Mouse (Mus musculus) ES-CJ7 (cell line): ENCODE measurements around the gene Skiv2l.
"Not testable (repeated sequence)": the region's sequence is repeated elsewhere in the genome, so short reads cannot be mapped to it uniquely, and the experiment has no call there.

Experiments used
- DNase-seq: peaks from one replicate; pipeline ENCODE4 v3.0.0; 2011; ENCODE audit warnings: low read depth, low spot score

Gene Skiv2l

DNA sequence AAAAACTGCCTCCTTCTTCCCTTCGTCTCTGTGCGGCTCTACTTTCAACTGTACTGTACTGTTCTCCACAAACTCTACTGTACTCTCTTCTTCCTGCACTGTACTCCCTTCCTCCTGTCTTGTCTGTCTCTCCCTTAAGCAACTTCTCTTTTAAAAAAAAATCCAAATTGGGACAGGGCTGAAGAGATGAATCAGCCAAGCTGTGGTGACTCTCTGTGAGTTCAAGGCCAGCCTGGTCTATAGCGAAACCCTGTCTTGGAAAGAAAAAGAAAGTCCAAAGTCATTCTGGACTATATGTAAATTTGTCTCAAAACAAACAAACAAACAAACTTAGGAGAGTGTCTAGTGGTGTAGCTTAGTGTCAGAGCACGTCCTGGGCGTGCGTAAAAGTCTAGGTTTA lies 24.3 kb upstream of the Skiv2l start:
- DNase-seq, result no peak

DNA sequence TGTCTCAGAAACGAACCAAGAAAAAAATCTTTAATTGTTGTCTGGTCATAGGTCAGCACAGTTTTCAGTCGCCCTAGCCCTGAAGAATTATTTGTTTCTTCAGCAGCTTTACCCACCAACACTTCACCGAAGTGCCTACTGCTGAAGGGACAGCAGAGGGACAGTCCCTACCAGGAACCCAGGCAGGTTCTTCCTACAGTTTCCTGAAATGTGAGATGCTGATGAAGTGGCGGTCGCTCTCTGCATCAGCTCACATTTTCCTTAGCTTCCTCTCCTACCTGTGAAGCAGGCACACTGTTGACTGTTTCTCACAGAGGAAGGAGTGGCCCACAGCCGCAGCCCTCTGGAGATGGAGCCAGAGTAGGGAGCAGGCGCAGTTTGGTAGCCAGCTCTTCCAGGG lies 16.0 kb upstream of the Skiv2l start:
- no peak for DNase-seq

- no peak for DNase-seq
These were observed 12.5 kb upstream of the Skiv2l start, which contains the start of gene Cfb for GRCm38 (mm10) chr17:34862416-34863081. Cfb (minus strand) TSS chr17:34862518.

- no peak for DNase-seq
These were observed 11.8 kb upstream of the Skiv2l start for GRCm38 (mm10) chr17:34861704-34862415.

GRCm38 (mm10) chr17:34860514-34860913 lies 10.5 kb upstream of the Skiv2l start:
- no peak for DNase-seq

- no peak for DNase-seq
These were observed 8.7 kb upstream of the Skiv2l start for GRCm38 (mm10) chr17:34858670-34859069.

DNA sequence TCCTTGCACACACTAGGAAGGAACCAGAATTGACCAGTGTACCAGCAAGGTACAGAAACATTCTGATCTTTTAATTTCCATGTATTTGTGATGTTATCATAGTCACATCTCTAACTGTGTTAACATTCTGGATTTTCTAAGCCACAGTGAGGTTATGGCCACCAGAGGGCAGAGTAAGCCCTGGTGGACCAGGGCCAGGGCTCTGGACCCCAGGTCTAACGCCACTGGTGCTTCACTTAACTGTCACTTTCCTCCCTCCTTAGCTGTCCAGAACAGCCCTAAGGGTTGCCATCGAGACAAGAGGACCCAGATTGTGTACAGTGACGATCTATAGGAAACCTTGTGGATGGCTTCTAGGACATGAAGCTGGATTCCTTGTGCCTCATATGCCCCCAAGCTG lies 5.8 kb upstream of the Skiv2l start:
- no peak for DNase-seq

GRCm38 (mm10) chr17:34854761-34855160 lies 4.8 kb upstream of the Skiv2l start:
- DNase-seq, result no peak

- DNase-seq, result no peak
These were observed 3.5 kb upstream of the Skiv2l start for GRCm38 (mm10) chr17:34853511-34853910.

- DNase-seq, result no peak
These were observed 611 bp upstream of the Skiv2l start for GRCm38 (mm10) chr17:34850517-34851125.

- DNase-seq, result no peak
These were observed 2.4 kb downstream of the Skiv2l start for GRCm38 (mm10) chr17:34847615-34848014.

DNA sequence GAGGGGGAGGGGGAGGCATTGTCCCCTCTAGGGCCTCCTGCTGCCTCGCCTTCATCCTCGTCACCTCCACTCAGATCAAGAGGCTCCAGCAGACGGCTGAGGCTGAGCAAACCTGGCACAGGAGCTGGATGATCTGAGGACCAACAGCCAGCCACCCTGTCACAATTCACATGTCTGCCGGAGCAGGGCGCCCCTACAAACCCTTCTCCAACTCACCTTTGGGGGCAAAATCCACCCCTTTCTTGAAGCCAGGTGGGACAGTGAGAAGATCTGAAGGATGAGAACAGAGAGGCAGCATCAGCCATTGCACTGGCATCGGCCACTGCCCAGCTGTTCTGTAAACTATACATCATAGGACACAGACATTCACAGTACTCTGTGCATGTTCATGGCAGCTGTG lies 2.8 kb downstream of the Skiv2l start:
- DNase-seq, result no peak

DNA sequence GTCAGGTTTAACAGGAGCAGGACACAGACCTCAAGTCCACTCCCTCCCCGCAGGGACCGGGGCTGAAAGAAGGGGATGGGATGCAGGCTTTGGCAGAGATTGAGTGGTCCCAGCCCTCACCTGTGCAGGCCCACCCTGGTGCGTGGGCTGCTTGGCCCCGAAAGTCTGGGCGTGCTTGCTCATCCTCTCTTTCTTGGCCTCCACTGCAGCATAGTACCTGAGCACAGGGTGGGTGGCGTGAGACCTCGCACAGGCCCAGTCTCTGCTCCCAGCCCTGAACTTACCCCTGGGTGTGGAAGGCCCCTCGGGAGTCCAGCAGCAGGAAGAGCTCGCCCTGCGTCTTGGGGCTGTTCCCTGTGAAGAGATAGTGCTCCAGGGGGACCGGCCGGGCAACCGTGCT lies 5.1 kb downstream of the Skiv2l start:
- no peak for DNase-seq

- DNase-seq, result no peak
These were observed 9.2 kb downstream of the Skiv2l start for GRCm38 (mm10) chr17:34840736-34841307.

- DNase-seq, result no peak
These were observed 11.2 kb downstream of the Skiv2l start for GRCm38 (mm10) chr17:34838785-34839184.

GRCm38 (mm10) chr17:34837464-34838324 lies 12.3 kb downstream of the Skiv2l start:
- DNase-seq, result no peak

DNA sequence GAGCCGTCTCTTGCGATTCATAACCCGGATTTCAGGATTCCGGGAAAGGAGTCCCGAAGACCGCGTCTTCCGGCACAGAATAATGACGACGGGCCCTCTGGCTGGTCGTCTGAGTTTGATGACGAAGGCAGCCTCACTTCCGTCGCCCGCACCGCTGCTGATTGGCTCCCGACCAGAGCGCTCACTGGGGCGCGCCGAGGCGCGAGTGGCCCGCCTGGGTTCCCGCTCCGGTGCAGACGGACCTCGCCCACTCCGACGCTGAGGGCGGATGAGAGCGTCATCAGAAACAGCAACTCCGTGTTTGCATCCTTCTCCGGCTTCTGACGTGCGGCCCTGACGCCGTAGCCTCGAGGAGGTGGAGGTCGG lies 13.2 kb downstream of the Skiv2l start, which contains the start of the genes Stk19 and Dxo:
Gene Stk19, minus strand, starts transcription at position 90 of the 366 bp plus-strand sequence.
Gene Dxo, plus strand, starts transcription at position 164 of the 366 bp plus-strand sequence.
- peak; percentile 96 for DNase-seq

GRCm38 (mm10) chr17:34836155-34836855 lies 13.7 kb downstream of the Skiv2l start:
- DNase-seq, result no peak

DNA sequence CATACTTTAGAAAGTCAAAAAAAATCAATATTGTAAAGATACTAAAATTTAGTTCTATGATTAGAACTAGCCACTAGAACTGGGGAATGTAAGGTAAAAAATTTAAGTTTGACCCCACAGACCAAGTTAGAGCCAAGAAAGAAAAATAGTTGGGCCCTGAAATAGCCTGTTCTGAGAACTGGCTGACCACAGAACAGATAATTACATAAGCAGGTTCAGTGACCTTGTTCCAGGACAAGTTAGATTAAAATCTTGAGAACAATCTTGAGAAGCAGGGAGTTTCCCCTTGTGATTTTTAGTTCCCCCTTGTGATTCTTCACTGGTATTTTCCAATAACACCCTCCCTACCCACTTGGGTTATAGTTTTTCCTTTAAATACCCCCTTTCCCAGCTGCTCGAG lies 19.2 kb downstream of the Skiv2l start:
- DNase-seq, result not testable (repeated sequence)

GRCm38 (mm10) chr17:34814818-34815370 lies 35.1 kb downstream of the Skiv2l start:
- DNase-seq, result no peak
